Mouse (Mus musculus) liver, adult 2 months (tissue): ENCODE measurements at regions not wholly inside any gene's neighbourhood (a gene's known extent, or its start where the extent isn't known, plus 50 kb on each side); places are given as distances from the start of the nearest gene placed in this dataset.

ENCODE experiments used
- CTCF ChIP-seq: fragments of 200-500 bp; IDR thresholded peaks from 2 replicates; pipeline ENCODE4 v1.5.1; 2011; ENCODE audit warnings: low read depth, low read length, control low read depth
- POLR2A ChIP-seq: fragments of 200-500 bp; IDR thresholded peaks from 2 replicates; pipeline ENCODE4 v1.6.1; 2011; ENCODE audit warnings: low read length, control low read depth; ENCODE audit not compliant: insufficient read depth; ENCODE audit errors: extremely low read depth

DNA sequence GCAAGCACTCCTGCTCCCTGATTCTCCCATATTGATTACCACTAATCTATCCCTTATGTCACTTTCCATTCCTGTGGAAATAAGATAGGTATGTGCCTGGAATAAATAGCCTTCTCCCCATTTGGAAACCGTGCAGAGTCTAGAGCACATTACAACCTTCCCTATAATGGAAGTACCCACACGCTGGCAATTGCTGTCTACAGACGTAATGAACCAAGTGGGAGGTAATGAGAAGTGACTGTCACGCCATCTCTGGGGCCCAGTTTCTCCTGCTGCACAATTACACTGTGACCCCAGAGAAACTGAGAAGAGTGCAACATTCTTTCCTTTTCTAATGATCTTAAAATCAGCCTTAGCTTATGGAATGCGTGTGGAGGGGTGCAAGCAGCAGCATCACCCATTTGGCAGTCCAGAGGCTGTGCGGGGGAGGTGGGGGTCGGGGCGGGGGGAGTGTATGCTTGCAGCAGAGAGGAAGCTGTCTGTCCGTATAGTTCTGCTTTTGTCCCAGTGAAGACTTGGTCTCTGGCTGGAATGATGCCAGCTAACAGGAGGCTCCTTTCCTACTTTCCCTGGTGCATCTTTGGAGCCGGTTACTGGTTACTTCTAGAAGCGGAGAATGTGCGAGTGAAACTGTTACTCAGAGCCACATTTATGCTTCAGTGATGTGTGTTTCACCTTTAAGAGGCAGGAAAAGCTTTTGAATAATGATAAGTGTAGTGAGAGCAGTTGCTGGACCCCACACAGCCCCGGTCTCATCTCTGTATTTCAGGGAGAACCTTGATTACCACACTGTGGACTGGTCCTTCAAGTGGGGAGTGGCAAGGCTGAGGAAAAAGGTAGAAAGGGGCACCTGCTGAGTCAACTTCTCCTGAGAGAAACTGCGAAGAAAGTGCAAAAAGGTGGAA is 209.3 kb upstream of the Tet2 start:
- TF ChIP-seq POLR2A (no peak), CTCF (no peak)
